8 mouse cellular contexts compared by ENCODE assay signal in genomic region chr5:116231841-116232643, GRCm38 (mm10). TPM values are rescaled to one million over a fixed set of nuclear protein-coding genes. Genes with fewer than 3 reads are reported as not detected.
A peak's percentile ranks its signal among the peaks of the same experiment; 100 is the strongest.
DNase-seq lines count a peak whose midpoint lies in the region; ATAC-seq lines count a peak whose summit lies in the region.

No protein-coding gene starts in this region.

- DNase-seq in 3T3-L1 (ENCODE audit: low read depth, low spot score), result peak; percentile 61
- DNase-seq in T-cell, adult 2 months (ENCODE audit: low spot score), result peak; percentile 15
- DNase-seq in cerebellum, postnatal 4 days (ENCODE audit: low spot score in 2 of 2), result peak; percentile 43 to 81
- peak; percentile 38 for DNase-seq in gastrocnemius, postnatal 14 days
- DNase-seq in spleen, adult 18-20 months, result no peak

- H3K4me3 ChIP-seq in kidney, embryonic 15.5 days (replicated peaks), result 0 out of 2 replicates have a peak overlapping the region, but pooled peaks have one; percentile 14
- H3K4me3 ChIP-seq in limb, embryonic 13.5 days, result no peak overlapping the region
- peak overlapping the region; percentile 7; the same call in 1 of the 2 replicates for H3K4me3 ChIP-seq in neural tube, embryonic 14.5 days (ENCODE audit: low read depth, low read length)

- H3K36me3 ChIP-seq in kidney, embryonic 15.5 days, result no peaks in the 10 kb centered on the region
- no peaks in the 10 kb centered on the region for H3K36me3 ChIP-seq in limb, embryonic 13.5 days
- no peaks in the 10 kb centered on the region for H3K36me3 ChIP-seq in neural tube, embryonic 14.5 days (ENCODE audit: control insufficient read depth, insufficient read depth, low read length)

- WGBS in kidney, embryonic 15.5 days, result 25% methylated on average over 19 of the region's 19 CpGs
- WGBS in limb, embryonic 13.5 days, result 16% methylated on average over 19 of the region's 19 CpGs
- 21% methylated on average over 19 of the region's 19 CpGs for WGBS in neural tube, embryonic 14.5 days

- H3K27me3 ChIP-seq in kidney, embryonic 15.5 days, result 0 out of 2 replicates have a peak, but pooled peaks cover 6% of the 10 kb centered on the region
- H3K27me3 ChIP-seq in limb, embryonic 13.5 days, result 0 out of 2 replicates have a peak, but pooled peaks cover 5% of the 10 kb centered on the region
- no peaks in the 10 kb centered on the region for H3K27me3 ChIP-seq in neural tube, embryonic 14.5 days (ENCODE audit: control insufficient read depth, insufficient read depth, low read length)

- no peak for ATAC-seq in kidney, embryonic 15.5 days (replicated peaks; ENCODE audit: low FRiP score)
- ATAC-seq in limb, embryonic 13.5 days (ENCODE audit: low FRiP score, low read depth), result peak; percentile 48; the same call in 1 of the 2 replicates
- ATAC-seq in neural tube, embryonic 14.5 days (ENCODE audit: low read depth), result peak; percentile 71; the same call in 1 of the 2 replicates

- 0 out of 2 replicates have a peak, but pooled peaks cover 4% of the 10 kb centered on the region for H3K4me1 ChIP-seq in kidney, embryonic 15.5 days
- peaks cover 16% of the 10 kb centered on the region for H3K4me1 ChIP-seq in limb, embryonic 13.5 days
- H3K4me1 ChIP-seq in neural tube, embryonic 14.5 days (ENCODE audit: control insufficient read depth, insufficient read depth, low read length), result no peaks in the 10 kb centered on the region

- H3K9ac ChIP-seq in kidney, embryonic 15.5 days, result no peak overlapping the region; the same call in 1 of the 2 replicates
- H3K9ac ChIP-seq in limb, embryonic 13.5 days, result no peak overlapping the region
- H3K9ac ChIP-seq in neural tube, embryonic 14.5 days (replicated peaks; ENCODE audit: low read depth, low read length), result no peak overlapping the region

- H3K4me2 ChIP-seq in kidney, embryonic 15.5 days, result peak overlapping the region; percentile 49
- H3K4me2 ChIP-seq in limb, embryonic 13.5 days (replicated peaks), result peak overlapping the region; percentile 47
- peak overlapping the region; percentile 30 for H3K4me2 ChIP-seq in neural tube, embryonic 14.5 days (ENCODE audit: low read depth, low read length)

- intact Hi-C loops in gastrocnemius, postnatal 14 days (cut with DNase I; ENCODE audit: low total_unique reads), result loop anchor here (2.0 to 10.0 kb wide), 4 partner anchors 153 to 360 kb away; partner anchors contain the start of gene Srrm4

- no peaks in the 10 kb centered on the region for H3K9me3 ChIP-seq in kidney, embryonic 15.5 days (replicated peaks)
- H3K9me3 ChIP-seq in limb, embryonic 13.5 days, result no peaks in the 10 kb centered on the region
- H3K9me3 ChIP-seq in neural tube, embryonic 14.5 days (ENCODE audit: control insufficient read depth, low read length), result no peaks in the 10 kb centered on the region

- no peak overlapping the region for H3K27ac ChIP-seq in kidney, embryonic 15.5 days
- H3K27ac ChIP-seq in limb, embryonic 13.5 days, result no peak overlapping the region
- no peak overlapping the region for H3K27ac ChIP-seq in neural tube, embryonic 14.5 days (ENCODE audit: low read depth, low read length)

RNA-seq across cellular contexts. Expression of gene Ccdc60, which starts 56.7 kb away (rescaled TPM):
- total RNA-seq in gastrocnemius, postnatal 14 days (2021), result not detected
- polyA plus RNA-seq in kidney, embryonic 15.5 days (2015; fragmentation: Nextera tagmentation; extraction: Ambion mirVana), result 0.62 and 0.74 TPM in 2 replicates
- 1.4 and 1.7 TPM in 2 replicates for polyA plus RNA-seq in limb, embryonic 13.5 days (2015; fragmentation: Nextera tagmentation; extraction: Ambion mirVana)
- 1.2 and 1.7 TPM in 2 replicates for polyA plus RNA-seq in neural tube, embryonic 14.5 days (2014; fragmentation: Nextera tagmentation; extraction: Ambion mirVana)

Comparison
In these comparisons a context has a peak if more than half of its experiments do, and no peak if none do; other contexts are left out.
1. DNase-seq: peak in 3T3-L1 (single experiment), T-cell, adult 2 months (single experiment), cerebellum, postnatal 4 days (2 of 2) and gastrocnemius, postnatal 14 days (single experiment); none in spleen, adult 18-20 months (0 of 2).
2. Peak in every context shown above with its lines, with median percentiles within 50 percentile points of each other: H3K4me2 ChIP-seq.